Mouse (Mus musculus) heart, postnatal 4 days (tissue): ENCODE measurements around the gene Cemip2. TPM values are rescaled to one million over a fixed set of nuclear protein-coding genes. Genes with fewer than 3 reads are reported as not detected.

Source experiments
- DNase-seq: peaks from one replicate; pipeline ENCODE4 v3.0.0; 2021
- total RNA-seq, 2 experiments: library from RNA; stranded (reverse); gene quantifications; 2 replicates each; pipeline ENCODE4 v1.2.3; 2021

Cemip2 gene
- 10 to 100 TPM; 47.6 to 53.6 TPM for total RNA-seq

DNA sequence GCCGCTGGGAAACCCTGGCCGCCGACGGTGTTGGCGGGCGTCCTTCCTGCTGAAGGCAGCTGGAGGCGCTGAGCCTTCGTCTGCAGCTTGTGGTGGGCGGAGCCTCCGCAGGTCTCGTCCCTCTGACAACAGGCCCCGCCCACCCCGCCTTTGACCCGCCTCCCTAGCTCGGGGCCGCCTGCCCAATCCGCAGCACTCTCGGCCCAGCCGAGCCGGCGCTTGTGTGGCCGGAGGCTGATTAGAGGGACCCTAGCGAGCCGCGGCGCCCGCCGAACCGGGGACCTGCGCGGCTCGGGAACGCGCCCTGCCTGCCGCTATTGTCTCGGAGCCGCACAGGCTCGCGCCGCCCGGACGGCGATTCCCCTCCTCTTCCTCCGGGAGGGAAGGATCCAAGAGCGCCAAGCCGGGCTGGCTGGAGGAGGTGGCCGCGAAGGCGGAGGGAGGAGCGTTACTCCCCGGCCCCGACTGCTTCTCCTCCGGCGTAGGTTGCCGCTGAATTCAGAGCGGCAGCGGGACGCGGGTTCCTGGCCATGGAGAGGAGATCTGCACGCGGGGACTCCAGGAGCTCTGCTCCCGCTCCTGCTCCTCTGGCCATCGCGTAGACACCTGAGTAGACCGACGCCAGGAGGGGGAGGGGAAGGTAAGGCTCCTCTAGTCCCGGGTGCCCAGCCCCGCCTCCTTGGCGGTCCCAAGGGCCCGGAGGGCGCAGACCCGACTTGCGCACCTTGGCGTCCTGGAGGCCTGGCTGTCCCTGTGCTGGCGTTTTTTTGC lies at the start of gene Cemip2:
Cemip2 (plus strand) TSS at position 196 of the 771 bp plus-strand sequence.
- DNase-seq = peak; percentile 98

DNA sequence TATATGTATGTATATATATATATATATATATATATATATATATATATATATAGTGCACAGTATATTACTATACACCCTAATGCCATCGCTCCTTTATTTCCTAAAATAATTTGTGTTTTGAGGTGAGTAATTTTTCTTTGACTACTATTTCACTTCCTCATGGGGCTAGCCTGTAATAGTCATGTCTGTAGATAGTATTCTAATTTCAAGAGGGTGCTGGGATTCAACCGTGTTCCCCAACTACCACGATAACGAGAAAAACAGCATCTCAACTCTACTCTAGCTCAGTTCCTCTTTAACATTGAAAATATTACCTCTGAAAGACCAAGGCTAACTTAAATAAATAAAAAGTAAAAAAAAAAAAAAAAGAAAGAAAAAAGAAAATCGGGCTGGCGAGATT lies 49.8 kb upstream of the Cemip2 start:
- no peak for DNase-seq

DNA sequence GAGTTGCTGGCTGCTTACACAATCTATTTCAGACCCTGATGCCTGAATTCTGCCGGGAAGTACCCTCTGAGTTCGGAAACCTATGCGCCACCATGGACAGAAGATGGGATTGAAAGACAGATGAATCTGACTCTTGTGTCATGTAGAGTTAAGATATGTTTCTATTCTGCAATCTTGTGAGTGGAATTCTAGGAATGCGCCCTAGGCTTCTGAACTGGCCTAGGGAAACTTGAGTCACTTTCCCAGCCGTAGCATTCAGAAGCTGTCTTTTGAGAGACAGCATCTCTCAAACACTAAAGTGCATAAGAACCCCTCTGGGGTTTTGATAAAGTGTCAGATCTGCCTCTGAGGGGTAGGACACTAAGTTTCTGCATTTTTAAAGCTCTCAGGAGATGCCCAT lies 46.3 kb upstream of the Cemip2 start:
- DNase-seq = no peak

- no peak for DNase-seq
These were observed 45.0 kb upstream of the Cemip2 start for GRCm38 (mm10) chr19:21733176-21733575.

DNA sequence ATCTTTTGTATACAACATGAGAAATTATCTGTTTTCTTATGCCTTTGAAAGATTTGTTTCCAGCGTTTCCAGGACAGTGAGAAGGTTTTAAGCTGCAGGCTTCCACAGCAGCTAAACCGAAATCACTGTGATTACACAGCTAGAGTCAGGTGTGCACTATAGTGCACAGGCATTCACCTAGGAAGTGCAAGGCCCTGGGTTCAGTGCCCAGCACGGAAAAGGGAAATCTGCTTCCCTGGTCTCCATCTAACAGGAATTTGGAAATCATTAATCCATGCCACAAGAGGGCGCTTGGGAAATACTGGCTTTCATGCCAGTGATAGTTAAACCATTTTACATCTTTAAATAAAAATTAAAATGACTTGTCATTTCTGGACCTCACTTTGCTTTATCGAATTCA lies 44.0 kb upstream of the Cemip2 start:
- DNase-seq = peak; percentile 59

GRCm38 (mm10) chr19:21737446-21737845 lies 40.7 kb upstream of the Cemip2 start:
- DNase-seq = peak; percentile 44

GRCm38 (mm10) chr19:21737881-21738590 lies 40.1 kb upstream of the Cemip2 start:
- DNase-seq = peak; percentile 74

DNA sequence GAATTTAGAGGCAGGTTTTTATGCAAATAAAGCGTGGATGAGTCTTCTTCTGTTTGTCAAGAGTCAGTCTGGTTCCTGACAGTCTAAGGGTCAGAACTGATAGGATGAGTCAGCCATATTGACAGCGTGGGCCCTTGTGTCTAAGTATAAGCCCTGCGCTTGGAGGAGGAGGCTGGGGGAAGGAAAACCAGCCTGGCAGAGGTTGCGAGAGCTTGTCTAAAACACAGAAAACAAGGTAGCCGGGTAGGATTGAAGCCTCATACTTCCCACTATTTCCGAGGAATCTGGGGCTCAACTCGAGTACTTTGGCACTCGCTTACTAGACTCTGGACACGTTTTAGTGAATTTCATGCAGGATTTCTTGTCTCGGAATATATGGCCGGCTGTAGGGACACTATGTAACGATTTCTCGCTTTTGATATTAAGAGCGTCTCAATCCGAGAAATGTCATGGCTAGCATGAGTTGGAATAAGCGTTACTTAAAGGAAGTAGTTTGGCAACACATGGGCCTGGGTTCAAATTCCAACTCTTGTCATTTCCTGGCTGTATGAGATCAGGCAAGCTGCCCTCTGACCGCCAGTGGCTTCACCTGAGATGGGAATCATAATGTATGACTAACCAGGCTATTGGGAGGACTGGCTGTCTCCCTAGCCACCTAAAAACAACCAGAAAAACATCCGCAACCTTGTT lies 39.4 kb upstream of the Cemip2 start:
- no peak for DNase-seq

DNA sequence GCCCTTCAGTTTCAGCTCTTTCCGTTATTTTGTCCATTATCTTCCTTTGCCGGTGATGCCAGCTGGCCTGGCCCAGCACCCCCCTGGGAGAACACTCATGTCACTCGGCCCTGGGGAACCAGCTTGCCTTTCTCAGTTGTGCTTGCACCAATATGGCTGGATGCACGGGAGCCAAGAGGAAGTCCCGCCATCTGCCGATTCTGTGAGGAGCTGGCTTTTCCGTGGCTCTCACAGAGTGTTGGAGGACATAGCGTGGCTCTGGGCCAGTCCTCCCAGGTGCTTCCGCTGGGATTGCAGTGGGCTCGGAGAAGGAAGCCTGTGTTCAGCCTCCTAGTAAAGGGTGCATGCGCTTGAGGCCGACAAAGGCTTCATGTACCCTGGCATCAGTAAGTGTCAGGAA lies 36.0 kb upstream of the Cemip2 start:
- DNase-seq = peak; percentile 24

GRCm38 (mm10) chr19:21745586-21745985 lies 32.6 kb upstream of the Cemip2 start:
- DNase-seq = no peak

GRCm38 (mm10) chr19:21747356-21747755 lies 30.8 kb upstream of the Cemip2 start:
- DNase-seq = peak; percentile 75

DNA sequence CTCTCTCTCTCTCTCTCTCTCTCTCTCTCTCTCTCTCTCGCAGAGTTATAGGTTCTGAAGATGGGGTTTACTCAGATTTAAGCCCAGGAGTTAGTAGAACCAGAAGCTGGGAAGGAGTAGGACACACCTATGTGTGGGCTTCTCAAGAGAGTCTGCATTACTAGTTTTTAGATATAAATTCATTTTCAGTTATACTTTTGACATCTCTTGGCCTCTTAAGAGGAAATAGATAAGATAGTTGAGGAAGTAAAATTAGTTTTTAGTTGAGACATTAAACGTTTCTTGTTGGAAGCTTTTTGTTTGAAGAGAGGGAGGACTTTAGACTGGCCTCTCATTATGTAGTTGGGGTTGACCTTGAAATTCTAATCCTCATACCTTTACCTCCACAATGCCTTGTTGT lies 28.0 kb upstream of the Cemip2 start:
- no peak for DNase-seq

GRCm38 (mm10) chr19:21761676-21762075 lies 16.5 kb upstream of the Cemip2 start:
- no peak for DNase-seq

GRCm38 (mm10) chr19:21764013-21764412 lies 14.1 kb upstream of the Cemip2 start:
- DNase-seq = no peak

- DNase-seq = no peak
These were observed 13.4 kb upstream of the Cemip2 start for GRCm38 (mm10) chr19:21764738-21765137.

GRCm38 (mm10) chr19:21767500-21768045 lies 10.6 kb upstream of the Cemip2 start:
- DNase-seq = no peak

DNA sequence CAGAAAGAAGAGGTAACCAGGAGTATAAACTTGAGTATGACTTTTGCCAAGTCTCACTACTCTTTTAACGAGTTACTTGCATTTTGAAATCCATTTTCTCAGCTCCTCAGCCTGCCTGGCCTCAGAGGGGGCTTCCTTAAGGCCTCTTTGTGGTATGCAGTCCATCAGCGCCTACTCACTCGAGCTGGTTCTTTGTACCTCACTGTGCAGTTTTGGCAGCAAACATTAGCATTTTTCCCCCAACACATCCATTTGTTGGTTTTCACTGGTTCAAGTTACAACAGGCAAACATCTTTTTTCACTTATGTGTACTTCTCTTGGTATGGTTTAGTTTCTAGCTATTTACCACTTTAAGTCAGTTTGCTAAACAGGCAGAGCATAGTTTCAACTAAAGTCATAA lies 8.3 kb upstream of the Cemip2 start:
- no peak for DNase-seq

GRCm38 (mm10) chr19:21771586-21771985 lies 6.6 kb upstream of the Cemip2 start:
- no peak for DNase-seq

GRCm38 (mm10) chr19:21773621-21774020 lies 4.5 kb upstream of the Cemip2 start:
- DNase-seq = no peak

DNA sequence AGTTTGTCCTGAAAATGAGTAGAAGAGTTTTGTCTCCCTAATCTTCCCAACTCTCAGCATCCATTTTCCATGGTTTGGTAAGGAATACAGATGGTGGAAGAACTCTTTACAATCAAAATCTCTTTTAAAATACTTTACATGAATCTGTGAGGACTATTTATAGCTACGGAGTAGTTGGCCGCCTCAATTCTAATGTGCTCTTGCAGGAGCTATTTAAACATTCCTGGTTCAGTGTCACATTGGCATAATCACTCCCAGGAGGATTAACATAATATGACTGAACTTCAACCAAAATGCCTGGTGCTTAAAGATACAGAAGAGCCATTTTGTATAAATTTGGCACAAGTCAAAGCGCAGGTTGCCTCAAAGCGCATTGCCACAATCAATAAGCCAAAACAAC lies 2.5 kb upstream of the Cemip2 start:
- no peak for DNase-seq

- DNase-seq = no peak
These were observed 1.5 kb upstream of the Cemip2 start for GRCm38 (mm10) chr19:21776671-21777070.

DNA sequence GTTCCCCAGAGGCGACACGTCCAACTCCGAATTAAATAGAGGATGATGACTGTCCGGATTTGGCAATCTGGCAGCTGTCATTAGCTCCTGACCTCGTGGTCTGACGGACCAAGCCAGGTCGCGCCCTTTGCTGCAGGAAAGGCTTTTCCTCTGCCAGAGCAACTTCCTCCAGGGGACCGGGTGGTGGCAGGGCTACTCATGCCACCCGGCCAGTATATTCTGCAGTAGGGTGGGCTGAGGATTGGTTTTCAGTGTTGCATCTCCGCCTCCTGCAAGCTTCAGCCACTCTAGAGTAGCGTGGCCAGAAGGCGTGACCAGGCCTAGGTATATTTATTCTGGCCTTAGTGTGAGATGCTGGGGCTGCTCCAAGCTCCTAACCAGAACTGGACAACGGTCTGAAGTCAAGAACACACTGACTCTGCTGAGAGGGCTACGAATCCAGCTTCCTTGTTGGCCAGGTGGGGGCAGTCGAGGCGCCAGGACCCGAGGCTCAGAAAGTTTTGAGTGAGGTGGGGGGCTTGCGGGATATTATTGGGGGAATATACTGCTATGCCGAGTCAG lies 891 bp upstream of the Cemip2 start:
- DNase-seq = peak; percentile 62

- DNase-seq = peak; percentile 25
These were observed 964 bp downstream of the Cemip2 start for GRCm38 (mm10) chr19:21779106-21779505.
